In the genomic region with DNA sequence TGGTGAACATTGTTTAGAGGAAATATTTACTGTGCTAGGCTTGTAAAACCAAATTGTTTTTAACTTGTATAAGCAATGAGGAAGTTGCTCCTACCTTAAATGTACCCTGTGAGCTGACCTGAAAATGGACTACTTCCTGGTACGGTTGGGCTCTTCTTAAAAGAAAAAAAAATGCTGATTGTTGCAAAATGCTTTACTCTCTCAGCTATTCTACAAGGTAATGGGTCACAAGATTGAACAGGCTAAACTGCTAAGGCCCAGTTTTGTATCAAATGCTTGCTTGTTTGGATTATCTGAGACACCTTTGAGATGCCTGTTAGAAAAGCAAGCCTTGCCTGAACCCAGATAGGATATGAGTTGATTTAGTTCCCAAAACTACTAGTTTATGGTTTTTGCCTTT, we compare ENCODE assay signal across 39 mouse cellular contexts. TPM values are rescaled to one million over a fixed set of nuclear protein-coding genes. Genes with fewer than 3 reads are reported as not detected.
"Had no signal": no experiment of that assay in that cellular context is flagged by ENCODE, and none has a peak within 500 bp of the region (broad histone marks: within the 10 kb centered on the region; RNA-seq: fewer than 3 reads in every experiment).

No protein-coding gene starts in this region.

- H3K27me3 ChIP-seq: heart, embryonic 15.5 days; hindbrain, embryonic 13.5 days; hindbrain, embryonic 15.5 days; limb, embryonic 12.5 days; liver, embryonic 13.5 days; liver, embryonic 15.5 days had no signal

- H3K4me2 ChIP-seq: heart, embryonic 11.5 days; heart, embryonic 13.5 days; heart, embryonic 15.5 days; hindbrain, embryonic 13.5 days; hindbrain, embryonic 15.5 days; limb, embryonic 12.5 days; liver, embryonic 11.5 days; liver, embryonic 13.5 days; liver, embryonic 15.5 days had no signal

- H3K36me3 ChIP-seq: heart, embryonic 13.5 days; heart, embryonic 15.5 days; hindbrain, embryonic 13.5 days; hindbrain, embryonic 15.5 days; limb, embryonic 10.5 days; limb, embryonic 12.5 days; liver, embryonic 13.5 days; liver, embryonic 15.5 days had no signal

- DNase-seq: gastrocnemius, postnatal 14 days; gastrocnemius, postnatal 36 days; heart, adult 2 months; heart, postnatal 14 days; heart, postnatal 36 days; kidney, adult 18-20 months; kidney, postnatal 14 days; kidney, postnatal 36 days; layer of hippocampus, adult 9-11 months; liver; liver, embryonic 13.5 days; liver, postnatal 0 days had no signal

- ATAC-seq: hindbrain, postnatal 0 days; intestine, embryonic 16.5 days; liver, postnatal 0 days had no signal

- H3K27ac ChIP-seq: heart, adult 2 months; heart, embryonic 13.5 days; heart, embryonic 15.5 days; hindbrain, embryonic 13.5 days; hindbrain, embryonic 15.5 days; hindbrain, postnatal 0 days; kidney, postnatal 0 days; left cerebral cortex, adult 2 months; limb, embryonic 10.5 days; limb, embryonic 12.5 days; liver, embryonic 13.5 days; liver, embryonic 15.5 days had no signal

- H3K9me3 ChIP-seq: heart, embryonic 13.5 days; heart, embryonic 15.5 days; hindbrain, embryonic 13.5 days; hindbrain, embryonic 15.5 days; limb, embryonic 10.5 days; limb, embryonic 12.5 days; liver, embryonic 13.5 days; liver, embryonic 15.5 days had no signal

- H3K4me1 ChIP-seq: heart, embryonic 13.5 days; heart, embryonic 15.5 days; hindbrain, embryonic 13.5 days; hindbrain, embryonic 15.5 days; limb, embryonic 12.5 days; liver, embryonic 13.5 days; liver, embryonic 15.5 days had no signal

- H3K9ac ChIP-seq: heart, embryonic 13.5 days; heart, embryonic 15.5 days; hindbrain, embryonic 13.5 days; hindbrain, embryonic 15.5 days; limb, embryonic 12.5 days; liver, embryonic 13.5 days; liver, embryonic 15.5 days; liver, postnatal 0 days had no signal

- H3K4me3 ChIP-seq: heart, adult 2 months; heart, embryonic 13.5 days; heart, embryonic 15.5 days; hindbrain, embryonic 13.5 days; hindbrain, embryonic 15.5 days; left cerebral cortex, adult 2 months; limb, embryonic 10.5 days; limb, embryonic 12.5 days; liver, embryonic 13.5 days; liver, embryonic 15.5 days had no signal

RNA-seq across cellular contexts. Expression of a gene that starts 1.3 kb away (rescaled TPM):
- total RNA-seq: gastrocnemius, adult 18-20 months; gastrocnemius, adult 8-10 months; gastrocnemius, postnatal 14 days; gastrocnemius, postnatal 36 days; heart, adult 2 months; heart, postnatal 14 days; heart, postnatal 36 days; hematopoietic stem cell, adult 5-6 weeks; hindbrain, postnatal 0 days; layer of hippocampus, adult 18-20 months; layer of hippocampus, adult 8-10 months; layer of hippocampus, postnatal 25 days; left cerebral cortex, adult 2 months; left cerebral cortex, postnatal 14 days; left cerebral cortex, postnatal 36 days had no signal
- polyA plus RNA-seq: heart, adult 2 months; heart, embryonic 11.5 days; heart, embryonic 13.5 days; heart, postnatal 0 days; hindbrain, embryonic 11.5 days; hindbrain, embryonic 13.5 days; hindbrain, embryonic 15.5 days; hindbrain, postnatal 0 days; intestine, embryonic 14.5 days; intestine, embryonic 16.5 days; kidney, embryonic 14.5 days; kidney, postnatal 0 days; large intestine, adult 2 months; limb, embryonic 12.5 days; limb, embryonic 14.5 days; liver, embryonic 11.5 days; liver, embryonic 13.5 days; liver, postnatal 0 days had no signal
